Mouse (Mus musculus): Measurements from ENCODE around the gene Gm5089.

DNA sequence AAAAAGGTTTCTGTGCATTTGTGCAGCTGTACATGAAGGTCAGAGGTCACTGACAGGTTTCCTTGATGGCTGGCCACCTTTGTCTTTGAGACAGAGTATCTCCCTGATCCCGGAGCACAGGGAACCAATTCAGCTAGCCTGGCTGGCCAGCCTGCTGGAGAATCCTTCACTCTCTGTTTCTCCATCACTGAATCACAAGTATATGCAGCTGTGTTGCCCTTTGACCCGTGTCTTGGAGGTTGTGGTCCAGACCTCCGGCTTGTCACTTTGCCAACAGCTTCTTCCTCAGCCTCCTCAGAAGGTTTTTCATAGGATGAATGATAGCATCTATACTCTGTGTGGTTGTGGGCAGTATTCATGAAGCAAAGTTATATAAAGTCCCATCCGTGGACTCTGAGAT, 52.2 kb downstream of the Gm5089 start:
- TF ChIP-seq CTCF (IDR thresholded peaks at IDR 0.05; ENCODE audit: extremely low read depth, insufficient read length, insufficient replicate concordance, low read depth, low read length), result no peak
- no peak for TF ChIP-seq POLR2A (IDR thresholded peaks at IDR 0.05; ENCODE audit: low read depth, low read length)
